Mouse (Mus musculus) liver, postnatal 0 days (tissue): Measurements from ENCODE around the gene Plxna4.

Experiments
- CTCF ChIP-seq: sonication (generic); IDR thresholded peaks from 2 replicates; pipeline ENCODE4 v1.5.1; 2016; ENCODE audit warnings: antibody characterized with exemption, low read depth
- EP300 ChIP-seq: IDR thresholded peaks from 2 replicates; pipeline ENCODE4 v1.6.1; 2016; ENCODE audit warnings: antibody characterized with exemption, low read depth, mild to moderate bottlenecking

DNA sequence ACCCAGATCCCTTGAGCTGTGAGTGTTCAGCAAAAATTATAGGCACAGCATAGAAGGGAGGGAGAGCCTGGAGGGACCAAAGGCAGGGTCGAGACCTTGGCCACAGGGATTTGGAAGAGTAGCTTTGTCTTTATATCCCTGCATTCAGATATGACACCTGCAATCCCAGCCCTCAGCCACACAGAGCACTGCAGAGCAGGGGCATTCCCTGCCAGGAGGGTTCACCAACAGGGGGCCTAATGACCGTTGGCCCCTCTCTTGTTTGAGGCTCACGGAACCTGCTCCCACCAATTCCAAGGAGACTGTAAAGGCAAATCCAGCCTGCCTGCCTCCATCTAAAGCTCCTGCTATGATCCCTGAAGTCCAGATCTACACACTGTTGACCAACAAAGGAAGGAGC, 410.1 kb downstream of the Plxna4 start:
- TF ChIP-seq CTCF: no peak
- no peak for TF ChIP-seq EP300
